Mouse (Mus musculus): ENCODE measurements at regions not wholly inside any gene's neighbourhood (a gene's known extent, or its start where the extent isn't known, plus 50 kb on each side); places are given as distances from the start of the nearest gene placed in this dataset.

DNA sequence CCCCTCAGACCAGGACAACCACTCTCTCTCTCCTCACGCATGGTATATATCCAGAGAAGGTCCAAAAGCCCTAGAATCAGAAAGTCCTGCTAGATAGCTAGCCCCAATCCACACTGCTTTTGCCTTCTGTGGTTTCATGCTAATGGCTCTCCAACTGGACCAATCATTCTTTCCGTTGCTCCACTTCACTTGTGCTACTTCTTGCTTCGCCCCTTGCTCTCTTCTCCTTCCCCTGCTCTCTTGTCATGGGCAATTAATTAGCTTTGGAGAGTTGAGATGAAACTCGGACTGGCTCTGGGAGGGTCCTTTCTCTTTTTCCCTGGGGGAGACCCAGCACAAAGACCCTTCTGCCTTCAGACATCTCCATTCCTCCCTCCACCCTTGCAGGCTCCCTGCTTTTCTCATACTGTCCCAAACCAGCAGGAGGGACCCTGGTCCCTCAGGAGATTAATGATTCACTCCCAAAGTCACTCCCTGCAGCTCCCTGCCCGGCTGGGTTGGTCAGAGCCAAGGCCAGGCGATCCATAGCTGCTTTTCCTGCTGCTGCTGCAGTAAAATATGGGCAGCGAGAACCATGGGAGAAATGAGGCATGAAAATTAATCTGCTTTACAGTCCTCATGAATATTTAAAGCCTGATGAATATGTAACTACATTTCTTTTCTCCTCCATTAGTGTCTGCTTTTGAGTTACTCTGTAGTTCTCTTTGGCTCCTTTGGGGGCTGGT is 113.7 kb upstream of the Thy1 start:
- Histone ChIP-seq H3K9ac (replicated peaks; ENCODE audit: low read length) (no peak overlapping the region), H3K36me3 (ENCODE audit: insufficient read depth, low read length) (no peaks in the 10 kb centered on the region), H3K9me3 (ENCODE audit: low read length) (no peaks in the 10 kb centered on the region), H3K4me3 (ENCODE audit: low read length) (no peak overlapping the region), H3K27me3 (ENCODE audit: insufficient read depth, low read length) (no peaks in the 10 kb centered on the region), H3K4me2 (ENCODE audit: low read depth, low read length) (0 out of 2 replicates have a peak overlapping the region, but pooled peaks have one; percentile 13), H3K4me1 (ENCODE audit: insufficient read depth, low read length) (peaks cover 13% of the 10 kb centered on the region), H3K27ac (no peak overlapping the region)
- DNase-seq (ENCODE audit: low spot score) (peak; percentile 73), ATAC-seq (peak; percentile 28; the same call in 1 of the 2 replicates)
- TF ChIP-seq CTCF (IDR thresholded peaks at IDR 0.05; ENCODE audit: low read depth): no peak; the same call in 1 of the 2 replicates
- 18% methylated on average over 7 of the region's 7 CpGs for WGBS

DNA sequence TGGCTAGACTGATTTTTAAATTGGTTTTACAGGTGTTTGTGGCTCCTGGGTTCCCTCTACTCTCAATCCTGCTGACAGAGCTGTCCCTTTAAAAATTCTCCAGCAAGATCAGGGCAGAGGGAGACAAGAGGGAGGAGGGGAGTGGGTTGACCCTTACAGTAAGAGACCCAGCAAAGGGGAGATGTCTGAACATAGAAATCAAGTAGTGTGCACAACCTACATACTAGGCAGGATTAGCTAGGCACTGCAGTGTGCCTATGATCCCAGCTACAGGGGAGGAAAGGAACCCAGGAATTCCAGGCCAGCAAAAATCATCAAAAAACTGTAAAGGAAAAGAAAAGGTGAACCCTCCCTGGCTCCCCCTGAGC is 113.2 kb upstream of the Thy1 start:
- no peak for TF ChIP-seq CTCF (IDR thresholded peaks at IDR 0.05; ENCODE audit: low read depth)
- DNase-seq (ENCODE audit: low spot score) (no peak), ATAC-seq (0 out of 2 replicates have a peak, but pooled peaks have one; percentile 18)
- Histone ChIP-seq H3K4me2 (ENCODE audit: low read depth, low read length) (no peak overlapping the region), H3K36me3 (ENCODE audit: insufficient read depth, low read length) (no peaks in the 10 kb centered on the region), H3K9me3 (ENCODE audit: low read length) (no peaks in the 10 kb centered on the region), H3K4me3 (ENCODE audit: low read length) (no peak overlapping the region), H3K9ac (replicated peaks; ENCODE audit: low read length) (no peak overlapping the region), H3K27ac (no peak overlapping the region), H3K4me1 (ENCODE audit: insufficient read depth, low read length) (peaks cover 13% of the 10 kb centered on the region), H3K27me3 (ENCODE audit: insufficient read depth, low read length) (no peaks in the 10 kb centered on the region)

DNA sequence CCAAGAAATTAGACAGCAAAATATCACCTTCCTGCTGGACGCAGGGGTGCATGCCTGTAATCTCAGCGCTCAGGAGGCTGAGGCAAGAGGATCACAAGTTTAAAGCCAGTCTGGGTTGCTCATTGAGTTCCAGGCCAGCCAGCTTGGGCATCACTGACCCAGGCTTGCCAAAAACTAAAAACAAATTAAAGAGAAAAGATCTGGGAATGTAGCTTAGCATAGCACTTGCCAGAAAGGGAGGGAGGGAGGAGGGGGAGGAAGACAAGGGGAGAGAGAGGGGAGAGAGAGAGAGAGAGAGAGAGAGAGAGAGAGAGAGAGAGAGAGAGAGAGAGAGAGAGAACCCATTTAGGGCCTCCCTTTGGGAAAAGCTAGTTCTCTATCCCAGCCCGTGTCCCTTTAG is 112.7 kb upstream of the Thy1 start:
- no peak overlapping the region for H3K27ac ChIP-seq
- H3K36me3 ChIP-seq (ENCODE audit: insufficient read depth, low read length): no peaks in the 10 kb centered on the region
- ATAC-seq (no peak), DNase-seq (ENCODE audit: low spot score) (no peak)
- H3K4me3 ChIP-seq (ENCODE audit: low read length): no peak overlapping the region
- WGBS: 49% methylated on average over 3 of the region's 3 CpGs
- no peak overlapping the region for H3K4me2 ChIP-seq (ENCODE audit: low read depth, low read length)
- H3K9ac ChIP-seq (replicated peaks; ENCODE audit: low read length): no peak overlapping the region
- H3K9me3 ChIP-seq (ENCODE audit: low read length): no peaks in the 10 kb centered on the region
- TF ChIP-seq CTCF (IDR thresholded peaks at IDR 0.05; ENCODE audit: low read depth): no peak
- H3K27me3 ChIP-seq (ENCODE audit: insufficient read depth, low read length): peaks cover under 1% of the 10 kb centered on the region; the same call in 1 of the 2 replicates
- peaks cover 13% of the 10 kb centered on the region for H3K4me1 ChIP-seq (ENCODE audit: insufficient read depth, low read length)

DNA sequence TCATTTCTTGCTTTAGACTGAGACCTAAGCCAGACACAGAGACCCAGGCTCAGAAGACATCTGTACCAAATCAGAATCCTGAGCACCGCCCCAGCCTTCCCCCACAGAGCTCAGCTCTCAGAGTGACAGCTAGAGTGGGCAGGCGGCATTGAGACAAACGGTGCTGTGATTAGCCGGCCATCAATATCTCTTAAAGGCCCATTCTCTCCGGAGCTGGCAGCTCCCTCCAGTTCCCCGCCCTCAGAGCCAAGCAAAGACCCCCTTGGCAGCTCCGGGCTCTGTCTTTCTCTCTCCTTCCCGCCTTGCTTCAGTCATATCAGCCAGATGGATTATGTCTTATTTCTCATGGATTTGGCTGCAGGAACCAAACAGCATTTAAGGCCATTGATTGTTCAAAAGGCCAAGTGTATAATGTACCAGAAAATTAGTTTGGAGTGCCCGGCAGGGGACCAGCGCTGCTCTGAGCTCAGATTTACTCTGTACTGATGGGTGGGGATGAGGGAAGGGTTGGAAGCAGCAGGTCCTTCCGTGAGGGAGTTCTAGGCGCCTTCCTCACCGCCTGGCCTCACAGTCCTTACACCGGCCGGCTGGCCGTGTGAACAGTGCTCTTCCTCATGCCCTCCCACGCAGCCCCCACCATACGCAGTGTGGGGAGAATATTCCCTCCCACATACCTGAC is 109.0 kb upstream of the Thy1 start:
- H3K9ac ChIP-seq (replicated peaks; ENCODE audit: low read length): no peak overlapping the region
- H3K4me1 ChIP-seq (ENCODE audit: insufficient read depth, low read length): peaks cover 13% of the 10 kb centered on the region
- H3K36me3 ChIP-seq (ENCODE audit: insufficient read depth, low read length): no peaks in the 10 kb centered on the region
- DNase-seq (ENCODE audit: low spot score) (peak; percentile 68), ATAC-seq (peak; percentile 55)
- 14% methylated on average over 18 of the region's 18 CpGs for WGBS
- no peak overlapping the region for H3K27ac ChIP-seq
- H3K4me3 ChIP-seq (ENCODE audit: low read length): no peak overlapping the region
- no peaks in the 10 kb centered on the region for H3K9me3 ChIP-seq (ENCODE audit: low read length)
- no peak for TF ChIP-seq CTCF (IDR thresholded peaks at IDR 0.05; ENCODE audit: low read depth)
- H3K27me3 ChIP-seq (ENCODE audit: insufficient read depth, low read length): peaks cover 12% of the 10 kb centered on the region; the same call in 1 of the 2 replicates
- H3K4me2 ChIP-seq (ENCODE audit: low read depth, low read length): no peak overlapping the region

DNA sequence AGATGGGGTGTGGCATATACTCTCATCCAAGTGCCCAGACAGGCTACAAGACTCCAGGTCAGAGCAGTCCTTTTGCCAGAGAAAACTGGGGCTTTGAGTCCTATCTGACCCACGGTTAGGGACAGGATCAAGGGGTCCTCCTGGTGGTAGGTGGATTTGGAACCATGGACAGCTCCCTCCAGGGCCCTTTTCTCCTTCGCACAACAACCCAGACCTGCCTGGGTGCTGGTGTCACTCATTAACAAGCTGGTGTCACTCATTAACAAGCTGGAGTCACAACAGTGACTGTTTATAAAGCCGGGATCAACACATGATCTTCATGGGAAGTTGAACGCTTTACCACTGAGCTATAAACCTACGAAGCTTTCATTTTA is 108.5 kb upstream of the Thy1 start:
- Histone ChIP-seq H3K4me2 (ENCODE audit: low read depth, low read length) (no peak overlapping the region), H3K4me3 (ENCODE audit: low read length) (no peak overlapping the region), H3K9ac (replicated peaks; ENCODE audit: low read length) (no peak overlapping the region), H3K27ac (no peak overlapping the region), H3K4me1 (ENCODE audit: insufficient read depth, low read length) (peaks cover 8% of the 10 kb centered on the region; the same call in 1 of the 2 replicates), H3K36me3 (ENCODE audit: insufficient read depth, low read length) (no peaks in the 10 kb centered on the region), H3K9me3 (ENCODE audit: low read length) (no peaks in the 10 kb centered on the region), H3K27me3 (ENCODE audit: insufficient read depth, low read length) (peaks cover 12% of the 10 kb centered on the region; the same call in 1 of the 2 replicates)
- no peak for TF ChIP-seq CTCF (IDR thresholded peaks at IDR 0.05; ENCODE audit: low read depth)
- DNase-seq (ENCODE audit: low spot score) (no peak), ATAC-seq (no peak; the same call in 1 of the 2 replicates)
- WGBS: 29% methylated on average over 5 of the region's 5 CpGs

GRCm38 (mm10) chr9:43939336-43939735 is 103.8 kb upstream of the Thy1 start:
- Histone ChIP-seq H3K9me3 (ENCODE audit: low read length) (no peaks in the 10 kb centered on the region), H3K36me3 (ENCODE audit: insufficient read depth, low read length) (no peaks in the 10 kb centered on the region), H3K27me3 (ENCODE audit: insufficient read depth, low read length) (peaks cover 12% of the 10 kb centered on the region; the same call in 1 of the 2 replicates), H3K4me1 (ENCODE audit: insufficient read depth, low read length) (peaks cover 2% of the 10 kb centered on the region; the same call in 1 of the 2 replicates), H3K4me2 (ENCODE audit: low read depth, low read length) (no peak overlapping the region), H3K9ac (replicated peaks; ENCODE audit: low read length) (no peak overlapping the region), H3K4me3 (ENCODE audit: low read length) (no peak overlapping the region), H3K27ac (no peak overlapping the region)
- 40% methylated on average over 11 of the region's 11 CpGs for WGBS
- ATAC-seq (no peak), DNase-seq (ENCODE audit: low spot score) (peak; percentile 49)
- no peak for TF ChIP-seq CTCF (IDR thresholded peaks at IDR 0.05; ENCODE audit: low read depth)

DNA sequence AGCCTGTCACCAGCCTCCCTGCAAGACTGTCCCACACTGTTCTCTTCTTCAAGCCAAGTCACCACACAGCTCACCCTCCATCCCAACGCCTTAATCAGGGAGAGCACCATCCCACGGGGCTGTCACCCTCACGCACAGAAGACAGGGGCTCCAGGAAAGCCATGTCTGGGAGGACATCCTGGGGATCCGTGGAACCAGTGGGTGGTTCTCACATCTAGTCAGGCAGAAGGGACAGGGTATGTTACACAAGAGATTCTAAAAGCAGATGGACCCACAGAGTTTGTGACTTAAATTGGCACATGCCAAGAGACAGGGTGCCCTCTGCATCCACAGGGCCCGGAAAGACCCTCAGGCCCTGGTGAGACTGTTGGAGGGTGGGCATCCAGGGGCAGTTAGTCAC is 101.0 kb upstream of the Thy1 start:
- Histone ChIP-seq H3K9me3 (ENCODE audit: low read length) (no peaks in the 10 kb centered on the region), H3K27ac (no peak overlapping the region), H3K4me1 (ENCODE audit: insufficient read depth, low read length) (0 out of 2 replicates have a peak, but pooled peaks cover 4% of the 10 kb centered on the region), H3K27me3 (ENCODE audit: insufficient read depth, low read length) (0 out of 2 replicates have a peak, but pooled peaks cover 1% of the 10 kb centered on the region), H3K4me3 (ENCODE audit: low read length) (no peak overlapping the region), H3K36me3 (ENCODE audit: insufficient read depth, low read length) (no peaks in the 10 kb centered on the region), H3K4me2 (ENCODE audit: low read depth, low read length) (no peak overlapping the region), H3K9ac (replicated peaks; ENCODE audit: low read length) (no peak overlapping the region)
- ATAC-seq (no peak), DNase-seq (ENCODE audit: low spot score) (no peak)
- TF ChIP-seq CTCF (IDR thresholded peaks at IDR 0.05; ENCODE audit: low read depth): no peak
- WGBS: 86% methylated on average over 5 of the region's 5 CpGs

Data from hindbrain, postnatal 0 days (tissue).